Mouse (Mus musculus) regulatory T cell (primary cell): ENCODE data around the gene Lrrc55.

Source experiments
- in situ Hi-C: fragments of 300-600 bp; cut with MboI, MseI; formaldehyde crosslinking; loops from one replicate; pipeline ENCODE4 v1.15.1; 2025; ENCODE audit warnings: high pct_unique_total_duplicates

The Lrrc55 gene

DNA sequence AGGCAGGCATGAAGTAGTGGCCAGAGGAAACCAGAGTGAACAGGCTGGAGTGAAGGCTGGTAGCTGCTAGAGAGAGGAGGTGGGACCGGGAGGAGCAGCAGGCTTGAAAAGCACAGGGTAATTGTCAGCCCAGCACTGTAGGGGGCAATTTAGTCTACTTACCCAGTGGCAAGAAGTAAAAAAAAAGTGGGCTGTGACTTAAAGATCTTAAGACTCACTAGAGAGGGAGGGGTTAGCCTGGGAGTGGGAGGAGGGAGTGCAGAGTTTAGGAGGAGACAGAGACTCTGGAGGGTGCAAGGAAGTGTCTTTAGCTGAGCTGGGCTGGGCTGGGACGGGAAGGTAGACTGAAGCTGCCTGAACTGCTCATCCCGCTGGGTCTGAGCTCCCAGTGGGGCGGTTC lies 60.9 kb downstream of the Lrrc55 start, which contains the start of gene Aplnr:
Gene Aplnr, plus strand, starts transcription at position 137 of the 400 bp plus-strand sequence.
- in situ Hi-C loops, result loop anchor here (25.0 kb wide), 1 partner anchor 901 kb away; the partner anchor contains the start of gene Olfr1034

- in situ Hi-C loops, result loop anchor here (25.0 kb wide), 1 partner anchor 902 kb away; the partner anchor contains the start of gene Olfr1034
Measured at GRCm38 (mm10) chr2:85135099-85135498, 61.9 kb downstream of the Lrrc55 start.

DNA sequence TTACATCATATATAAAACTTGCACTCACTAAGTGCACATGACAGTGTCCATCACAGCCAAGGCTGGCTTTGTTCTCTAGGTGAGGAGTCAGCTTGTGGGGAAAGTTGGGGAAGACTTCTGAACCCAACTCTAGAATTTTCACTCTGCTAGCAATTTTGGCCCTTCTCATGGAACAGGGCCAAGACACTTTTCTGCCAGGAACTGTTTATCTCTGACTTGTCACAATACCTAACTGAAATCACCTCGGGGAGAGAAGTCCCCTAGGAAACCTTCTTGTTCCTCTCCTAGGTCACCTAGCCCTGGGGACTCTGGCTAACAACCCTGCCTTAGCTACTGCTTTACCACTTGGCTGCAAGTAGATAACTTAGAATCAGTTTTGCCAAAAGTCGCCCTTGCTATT lies 64.8 kb downstream of the Lrrc55 start:
- in situ Hi-C loops, result loop anchor here (25.0 kb wide), 1 partner anchor 905 kb away; the partner anchor contains the start of gene Olfr1034

GRCm38 (mm10) chr2:85131724-85132123 lies 65.3 kb downstream of the Lrrc55 start:
- in situ Hi-C loops, result loop anchor here (25.0 kb wide), 1 partner anchor 906 kb away; the partner anchor contains the start of gene Olfr1034

- in situ Hi-C loops, result loop anchor here (25.0 kb wide), 1 partner anchor 906 kb away; the partner anchor contains the start of gene Olfr1034
Measured at GRCm38 (mm10) chr2:85131226-85131625, 65.8 kb downstream of the Lrrc55 start.

DNA sequence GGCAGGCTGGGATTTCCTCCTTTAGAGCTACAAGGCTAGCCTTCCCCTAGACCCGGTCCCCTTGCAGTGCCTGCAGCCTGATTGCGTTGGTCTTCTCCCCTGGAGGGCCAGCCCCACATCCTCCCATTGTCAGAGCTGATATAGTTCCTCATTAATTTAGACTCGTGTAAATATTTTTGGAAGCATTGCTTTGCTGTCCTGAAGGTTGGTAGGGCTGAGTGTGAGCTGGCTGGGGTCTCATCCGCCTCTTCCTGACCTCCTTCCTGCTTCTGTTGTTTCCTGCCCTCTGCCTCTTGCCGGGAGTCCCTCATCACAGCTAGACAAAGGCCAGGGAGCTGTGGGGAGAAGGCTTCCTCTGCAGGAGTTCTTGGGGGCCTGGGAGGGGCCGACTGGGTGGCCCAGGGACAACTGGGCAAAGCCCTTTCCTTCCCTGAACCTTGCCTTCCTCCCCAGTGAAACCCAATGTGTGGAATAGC lies 67.5 kb downstream of the Lrrc55 start:
- in situ Hi-C loops, result loop anchor here (25.0 kb wide), 1 partner anchor 908 kb away; the partner anchor contains the start of gene Olfr1034

DNA sequence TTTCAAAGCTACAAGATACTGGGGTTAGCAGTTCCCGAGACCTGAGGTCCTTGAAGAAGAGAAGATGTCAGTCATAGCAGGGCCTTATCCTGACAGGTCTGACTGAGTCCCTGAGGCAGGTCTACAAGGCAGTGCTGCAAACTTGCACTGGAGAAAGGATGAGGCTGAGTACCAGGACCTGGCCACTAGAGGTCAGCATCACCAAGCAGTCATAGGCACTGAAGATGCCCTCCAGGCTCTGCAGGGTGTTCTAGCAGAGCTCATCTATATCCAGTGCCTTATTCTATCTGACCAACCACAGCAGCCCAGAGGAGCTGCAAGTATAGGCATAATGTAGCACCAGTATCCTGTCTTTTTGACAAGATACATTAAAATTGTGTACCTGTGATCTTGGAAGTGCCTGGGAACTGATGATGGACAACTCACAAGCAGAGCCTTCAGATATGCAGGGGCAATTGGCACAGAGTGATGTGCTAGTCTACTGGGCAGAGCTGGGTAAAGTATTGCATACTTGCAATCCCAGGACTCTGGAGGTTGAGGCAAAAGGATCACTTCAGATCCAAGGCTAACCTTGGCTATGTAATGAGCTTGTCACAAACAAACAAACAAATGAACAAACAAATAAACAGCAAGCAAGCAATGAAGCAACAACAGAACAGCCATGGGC lies 73.0 kb downstream of the Lrrc55 start:
- in situ Hi-C loops, result loop anchor here (5.0 kb wide), 2 partner anchors 123 to 438 kb away; no protein-coding TSS in a partner anchor

- in situ Hi-C loops, result loop anchor here (5.0 kb wide), 2 partner anchors 124 to 439 kb away; no protein-coding TSS in a partner anchor
Measured at GRCm38 (mm10) chr2:85123187-85123868, 73.7 kb downstream of the Lrrc55 start.
